Mouse (Mus musculus) stomach, postnatal 0 days (tissue): ENCODE measurements around the gene Hk2.

Experiments
- CTCF ChIP-seq: IDR thresholded peaks from 2 replicates; pipeline ENCODE4 v1.5.1; 2016; ENCODE audit warnings: antibody characterized with exemption, low read depth, mild to moderate bottlenecking, moderate library complexity
- EP300 ChIP-seq: optimal IDR thresholded peaks from 2 replicates; pipeline ENCODE3; 2016; ENCODE audit warnings: antibody characterized with exemption

DNA sequence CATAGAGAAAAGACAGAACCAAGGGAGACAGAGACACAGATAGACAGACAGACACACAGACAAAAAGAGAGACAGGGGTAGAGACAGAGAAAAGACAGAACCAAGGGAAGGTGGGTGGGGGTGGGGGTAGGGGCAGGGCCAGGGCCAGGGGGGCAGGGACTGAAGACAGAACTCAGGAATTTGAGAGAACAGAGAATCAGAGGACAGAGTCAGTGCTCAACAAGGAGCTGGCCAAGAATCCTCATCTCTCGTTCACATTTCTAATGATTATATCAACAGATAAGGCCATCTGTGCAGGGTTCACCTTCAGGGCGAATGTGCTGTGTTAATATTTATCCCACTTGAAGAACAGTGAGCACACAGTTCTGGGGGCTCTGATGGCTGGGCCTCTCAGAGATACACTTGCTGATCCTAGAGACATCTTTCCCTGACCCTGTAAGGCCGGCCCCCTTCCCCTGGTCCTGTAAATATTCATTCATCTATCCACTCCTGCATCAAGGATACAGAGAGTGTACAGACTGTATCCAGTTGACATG is 24.0 kb upstream of the Hk2 start:
- TF ChIP-seq CTCF (no peak), EP300 (no peak)
